Mouse (Mus musculus) adrenal gland (tissue): ENCODE measurements around the gene Lrch1.

Experiments
- intact Hi-C: fragments of 180-260 bp; cut with DNase I; formaldehyde crosslinking; loops from one replicate; pipeline ENCODE4 v1.15.1; 2025

Gene Lrch1

DNA sequence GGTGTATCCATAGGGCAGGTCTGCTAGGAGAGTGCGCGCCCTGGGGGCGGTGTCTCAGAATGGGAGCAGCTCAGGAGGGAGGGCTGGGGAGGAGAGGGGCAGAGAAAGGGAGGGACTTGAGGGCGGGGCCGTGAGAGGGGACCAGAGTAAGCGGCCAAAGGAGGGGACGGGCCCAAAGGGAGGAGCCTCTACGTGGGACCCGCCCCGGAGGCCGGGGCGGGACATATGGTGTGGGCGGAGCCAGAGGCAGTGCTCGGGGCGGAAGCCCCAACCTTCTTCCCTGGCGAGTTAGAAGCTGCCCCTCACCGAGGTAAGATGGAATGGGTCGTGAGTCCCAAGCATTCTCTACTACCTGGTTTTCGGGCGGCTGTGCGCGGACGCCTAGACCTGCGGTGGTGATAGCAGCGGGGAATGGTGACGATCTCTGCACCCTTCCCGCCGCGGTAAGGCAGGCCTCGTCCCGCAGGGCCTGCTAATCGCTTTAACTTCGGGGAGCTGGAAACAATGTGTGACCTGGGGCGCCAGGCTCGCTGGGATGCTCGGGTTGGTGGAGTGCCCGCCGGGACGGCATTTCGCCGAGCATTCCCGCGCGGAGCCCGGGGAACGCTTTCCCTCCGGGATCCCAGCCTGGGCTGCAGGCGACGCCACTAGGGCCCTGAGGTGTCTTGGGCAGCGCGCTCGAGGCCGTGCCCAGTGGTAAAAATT is 215.4 kb downstream of the Lrch1 start, which contains the start of gene Esd:
TSS of gene Esd (plus strand) at position 219 of the 705 bp plus-strand sequence.
- intact Hi-C loops, result no loop called here

DNA sequence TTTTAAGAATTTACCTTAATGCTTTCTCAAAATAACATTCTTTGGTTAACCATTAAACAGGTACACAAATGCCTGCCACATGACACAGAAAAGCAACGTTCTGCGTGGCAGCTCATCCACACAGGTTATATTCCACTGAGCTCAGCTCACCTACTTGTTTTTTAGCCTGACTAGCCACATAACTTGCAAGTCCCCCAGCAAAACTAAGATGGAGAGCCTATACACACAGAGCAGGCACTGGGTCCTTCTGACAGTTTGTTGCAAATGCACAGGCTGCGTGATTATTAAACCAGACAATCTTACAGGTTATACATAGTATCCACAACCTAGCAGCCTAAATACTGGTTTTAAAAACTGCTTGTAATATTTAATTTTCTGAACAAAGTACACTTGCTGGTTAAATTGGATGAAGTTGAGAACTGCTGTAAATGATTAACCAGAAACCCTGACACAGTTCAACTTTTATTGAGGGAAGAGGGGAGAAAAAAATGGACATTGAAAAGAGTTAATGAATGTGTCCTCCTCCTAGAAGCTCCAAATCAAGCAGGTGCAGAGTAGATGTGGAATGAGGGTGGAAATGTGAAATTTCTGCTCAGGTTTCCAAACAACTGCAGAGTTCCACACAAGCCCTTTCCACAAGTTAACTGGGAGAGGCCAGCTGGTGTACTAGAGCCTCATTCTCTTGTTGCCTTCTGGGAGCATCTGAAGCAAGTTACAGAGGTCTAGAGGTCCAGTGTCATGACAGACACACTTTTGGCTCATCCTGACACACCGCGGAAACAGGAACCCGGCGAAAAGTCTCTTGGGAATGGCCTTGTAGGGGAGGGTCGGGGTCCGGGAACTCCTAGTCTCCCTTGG is 216.2 kb downstream of the Lrch1 start:
- intact Hi-C loops, result no loop called here

DNA sequence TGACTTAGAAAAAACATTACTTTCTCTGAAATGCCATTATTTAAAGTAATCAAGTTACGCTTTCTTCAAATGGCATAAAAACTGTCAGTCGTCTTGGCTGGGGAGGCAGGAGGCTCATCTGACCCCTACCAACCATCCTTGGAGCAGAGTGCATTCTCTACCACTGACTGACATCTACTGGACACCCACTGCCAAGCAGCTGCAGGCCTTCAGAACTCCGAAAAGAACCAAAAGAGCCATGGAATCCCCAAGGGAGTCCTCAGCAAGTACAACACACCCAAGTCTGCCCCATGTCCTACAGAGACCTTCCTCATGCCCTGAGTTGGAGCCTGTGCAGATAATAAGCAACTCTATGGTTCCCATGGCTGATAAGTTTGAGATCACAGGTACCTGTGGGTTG is 224.1 kb downstream of the Lrch1 start:
- intact Hi-C loops, result no loop called here

DNA sequence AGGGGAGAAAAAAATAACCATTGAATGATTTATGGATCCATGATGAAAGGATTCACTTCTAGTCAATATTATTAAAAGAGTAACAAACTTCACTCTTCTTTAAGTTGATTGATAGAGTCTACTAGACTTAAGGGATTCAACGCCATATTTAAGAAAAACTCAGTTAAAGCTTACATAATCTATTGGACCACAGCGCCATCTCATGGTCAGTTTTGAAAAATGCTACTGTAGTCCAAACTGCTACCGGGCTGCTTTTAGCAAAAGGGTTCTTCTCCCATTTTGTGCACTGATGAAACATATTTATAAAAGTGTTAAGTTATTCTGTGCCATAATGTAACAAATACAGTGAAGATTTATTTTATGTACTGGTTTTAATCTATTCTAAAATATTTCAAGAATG is 238.6 kb downstream of the Lrch1 start:
- intact Hi-C loops, result loop anchor here (5.0 kb wide), 3 partner anchors 72 to 932 kb away; no protein-coding TSS in a partner anchor
